Mouse (Mus musculus) midbrain, embryonic 11.5 days (tissue): ENCODE data around the gene Psmd8. TPM values are rescaled to one million over a fixed set of nuclear protein-coding genes. Genes with fewer than 3 reads are reported as not detected.

ENCODE experiments used
- ATAC-seq: fragments of 200-750 bp; cut with Nextera tagmentation; 2 replicates; pipeline ENCODE4 v1.8.0; 2017; ENCODE audit warnings: moderate TSS enrichment, moderate library complexity; ENCODE audit not compliant: low FRiP score
- DNase-seq: peaks from one replicate; pipeline ENCODE4 v3.0.0; 2015; ENCODE audit warnings: low spot score; ENCODE audit errors: missing footprints
- H3K27ac ChIP-seq: fragments of 300-500 bp; sonication (generic); 2 replicates; pipeline ENCODE4 v1.5.1; 2014; ENCODE audit warnings: low read depth, low read length
- H3K27me3 ChIP-seq: fragments of 300-500 bp; sonication (generic); 2 replicates; pipeline ENCODE4 v1.6.1; 2014; ENCODE audit warnings: mild to moderate bottlenecking, low read length, moderate library complexity, mixed read lengths; ENCODE audit not compliant: control insufficient read depth, insufficient read depth
- H3K36me3 ChIP-seq: fragments of 300-500 bp; sonication (generic); 2 replicates; pipeline ENCODE4 v1.6.1; 2014; ENCODE audit warnings: mild to moderate bottlenecking, low read length, moderate library complexity, mixed read lengths; ENCODE audit not compliant: control insufficient read depth, insufficient read depth
- H3K4me1 ChIP-seq: fragments of 300-500 bp; sonication (generic); 2 replicates; pipeline ENCODE4 v1.6.1; 2014; ENCODE audit warnings: low read length; ENCODE audit not compliant: control insufficient read depth, insufficient read depth
- H3K4me2 ChIP-seq: fragments of 300-500 bp; sonication (generic); 2 replicates; pipeline ENCODE4 v1.6.1; 2014; ENCODE audit warnings: mild to moderate bottlenecking, moderate library complexity
- H3K4me3 ChIP-seq: fragments of 300-500 bp; sonication (generic); 2 replicates; pipeline ENCODE4 v1.5.1; 2014; ENCODE audit warnings: low read depth, low read length
- H3K9ac ChIP-seq: fragments of 300-500 bp; sonication (generic); 2 replicates; pipeline ENCODE4 v1.6.1; 2014; ENCODE audit warnings: low read length
- H3K9me3 ChIP-seq: fragments of 300-500 bp; sonication (generic); 2 replicates; pipeline ENCODE4 v1.6.1; 2016; ENCODE audit warnings: low read length; ENCODE audit not compliant: control insufficient read depth
- WGBS: fragments of 180-500 bp; shearing (Covaris S2); extraction: QIAGEN DNeasy Blood & Tissue Kit; methylation state at CpG from one replicate; pipeline ENCODE4 v1.1.7; 2014; 5-methylcytosine and 5-hydroxymethylcytosine counted together
- polyA plus RNA-seq: library from polyadenylated mRNA; unstranded; fragments of >200 nt; fragmentation: Nextera tagmentation; extraction: Ambion mirVana; gene quantifications from 2 replicates; pipeline ENCODE4 v1.2.1, GENCODE M21; 2014

The Psmd8 gene
- polyA plus RNA-seq, 1 experiment from 2014 or later = 322 TPM

- H3K4me1 ChIP-seq = peaks cover 39% of the 10 kb centered on the region
- 20% methylated on average over 32 of the region's 32 CpGs for WGBS
- peaks cover 34% of the 10 kb centered on the region for H3K27me3 ChIP-seq
- H3K9ac ChIP-seq = no peak overlapping the region
- DNase-seq (peak; percentile 88), ATAC-seq (no peak)
- no peak overlapping the region for H3K4me2 ChIP-seq
- H3K4me3 ChIP-seq = no peak overlapping the region
- no peaks in the 10 kb centered on the region for H3K9me3 ChIP-seq
- no peak overlapping the region for H3K27ac ChIP-seq
- peaks cover 22% of the 10 kb centered on the region for H3K36me3 ChIP-seq
Measured at GRCm38 (mm10) chr7:29172390-29173016, 8.0 kb downstream of the Psmd8 start.

GRCm38 (mm10) chr7:29171562-29172097 is 8.9 kb downstream of the Psmd8 start:
- Histone ChIP-seq H3K27ac (no peak overlapping the region), H3K27me3 (peaks cover 34% of the 10 kb centered on the region), H3K4me1 (peaks cover 39% of the 10 kb centered on the region), H3K4me3 (peak overlapping the region; percentile 55), H3K36me3 (peaks cover 22% of the 10 kb centered on the region), H3K9ac (peak overlapping the region; percentile 52), H3K9me3 (no peaks in the 10 kb centered on the region), H3K4me2 (peak overlapping the region; percentile 83)
- WGBS = 5% methylated on average over 34 of the region's 34 CpGs
- DNase-seq (peak; percentile 89), ATAC-seq (no peak)

- WGBS = under 1% methylated on average over 43 of the region's 43 CpGs
- Histone ChIP-seq H3K36me3 (peaks cover 19% of the 10 kb centered on the region), H3K4me1 (peaks cover 39% of the 10 kb centered on the region), H3K9ac (peak overlapping the region; percentile 52), H3K4me2 (peak overlapping the region; percentile 83), H3K4me3 (peak overlapping the region; percentile 55), H3K27ac (no peak overlapping the region), H3K9me3 (no peaks in the 10 kb centered on the region), H3K27me3 (peaks cover 34% of the 10 kb centered on the region)
- DNase-seq (peak; percentile 92), ATAC-seq (0 out of 2 replicates have a peak, but pooled peaks have one; percentile 17)
Measured at GRCm38 (mm10) chr7:29170755-29171561, 9.5 kb downstream of the Psmd8 start.

GRCm38 (mm10) chr7:29170066-29170754 is 10.3 kb downstream of the Psmd8 start, which contains the start of the genes Ggn and Spred3:
TSS of gene Ggn (plus strand) at chr7:29170210.
TSS of gene Spred3 (minus strand) at chr7:29170411.
- H3K4me3 ChIP-seq = peak within 1 kb of the TSS; percentile 55
- no peaks in the 10 kb centered on the region for H3K9me3 ChIP-seq
- H3K4me2 ChIP-seq = peak within 1 kb of the TSS; percentile 83
- H3K4me1 ChIP-seq = peaks cover 39% of the 10 kb centered on the region
- H3K27me3 ChIP-seq = peaks cover 34% of the 10 kb centered on the region
- peak; percentile 97 for DNase-seq
- under 1% methylated on average over 30 of the region's 30 CpGs for WGBS
- H3K27ac ChIP-seq = peak within 1 kb of the TSS; percentile 61
- H3K9ac ChIP-seq = peak within 1 kb of the TSS; percentile 67
- H3K36me3 ChIP-seq = peaks cover 13% of the 10 kb centered on the region
- peak; percentile 58 for ATAC-seq

- ATAC-seq = peak; percentile 80
- 1% methylated on average over 31 of the region's 39 CpGs for WGBS
- Histone ChIP-seq H3K36me3 (peaks cover 7% of the 10 kb centered on the region; the same call in 1 of the 2 replicates), H3K4me2 (peak overlapping the region; percentile 83), H3K27ac (peak overlapping the region; percentile 61), H3K27me3 (peaks cover 34% of the 10 kb centered on the region), H3K4me3 (peak overlapping the region; percentile 55), H3K9ac (peak overlapping the region; percentile 67), H3K9me3 (no peaks in the 10 kb centered on the region), H3K4me1 (peaks cover 39% of the 10 kb centered on the region)
- DNase-seq = peak; percentile 99
Measured at GRCm38 (mm10) chr7:29169231-29170065, 11.1 kb downstream of the Psmd8 start.

GRCm38 (mm10) chr7:29168791-29169230 is 11.7 kb downstream of the Psmd8 start:
- Histone ChIP-seq H3K9me3 (no peaks in the 10 kb centered on the region), H3K4me3 (peak overlapping the region; percentile 55), H3K27ac (peak overlapping the region; percentile 61), H3K27me3 (peaks cover 32% of the 10 kb centered on the region), H3K36me3 (peaks cover 4% of the 10 kb centered on the region; the same call in 1 of the 2 replicates), H3K4me1 (peaks cover 39% of the 10 kb centered on the region), H3K4me2 (peak overlapping the region; percentile 83), H3K9ac (peak overlapping the region; percentile 67)
- WGBS = 0% methylated on average over 14 of the region's 14 CpGs
- DNase-seq (peak; percentile 94), ATAC-seq (peak; percentile 23)

GRCm38 (mm10) chr7:29168121-29168695 is 12.3 kb downstream of the Psmd8 start:
- Histone ChIP-seq H3K27me3 (peaks cover 26% of the 10 kb centered on the region), H3K27ac (peak overlapping the region; percentile 61; the same call in 1 of the 2 replicates), H3K9ac (peak overlapping the region; percentile 67), H3K4me3 (peak overlapping the region; percentile 55), H3K36me3 (no peaks in the 10 kb centered on the region), H3K9me3 (no peaks in the 10 kb centered on the region), H3K4me2 (peak overlapping the region; percentile 83), H3K4me1 (peaks cover 39% of the 10 kb centered on the region)
- ATAC-seq (no peak), DNase-seq (peak; percentile 87)
- 2% methylated on average over 10 of the region's 10 CpGs for WGBS

GRCm38 (mm10) chr7:29167656-29168055 is 12.8 kb downstream of the Psmd8 start:
- Histone ChIP-seq H3K4me2 (peak overlapping the region; percentile 83), H3K4me3 (peak overlapping the region; percentile 55; the same call in 1 of the 2 replicates), H3K27me3 (peaks cover 20% of the 10 kb centered on the region), H3K4me1 (peaks cover 39% of the 10 kb centered on the region), H3K36me3 (no peaks in the 10 kb centered on the region), H3K9ac (peak overlapping the region; percentile 67), H3K9me3 (no peaks in the 10 kb centered on the region), H3K27ac (no peak overlapping the region)
- ATAC-seq (no peak), DNase-seq (no peak)
- 9% methylated on average over 18 of the region's 19 CpGs for WGBS
